Comparison of ENCODE assay signal across 9 mouse cellular contexts in genomic region chr11:32924932-32925331, GRCm38 (mm10).
DNase-seq lines count a peak whose midpoint lies in the region; ATAC-seq and TF ChIP-seq lines count a peak whose summit lies in the region.
"Had no signal": no experiment of that assay in that cellular context is flagged by ENCODE, and none has a peak within 500 bp of the region (broad histone marks: within the 10 kb centered on the region; RNA-seq: fewer than 3 reads in every experiment).

No protein-coding gene starts in this region.

- DNase-seq in forebrain, embryonic 11.5 days (ENCODE audit: low spot score): no peak
- peak; percentile 15 for DNase-seq in retina, postnatal 1 day
- DNase-seq in retina, embryonic 14.5 days (ENCODE audit: low spot score): no peak
- DNase-seq in thymus, adult 2 months: no peak
- DNase-seq in adrenal gland, adult (ENCODE audit: inconsistent age in 2 of 2, low spot score in 1 of 2): no peak

- no peak overlapping the region for H3K9ac ChIP-seq in forebrain, embryonic 11.5 days (ENCODE audit: low read length)
- no peak overlapping the region for H3K9ac ChIP-seq in forebrain, embryonic 13.5 days
- H3K9ac ChIP-seq in intestine, embryonic 15.5 days: no peak overlapping the region
- no peak overlapping the region for H3K9ac ChIP-seq in intestine, embryonic 16.5 days (ENCODE audit: low read depth, low read length)

- no peak for ATAC-seq in forebrain, embryonic 11.5 days (replicated peaks; ENCODE audit: low FRiP score)
- ATAC-seq in forebrain, embryonic 13.5 days: no peak
- peak; percentile 11; the same call in 1 of the 2 replicates for ATAC-seq in intestine, embryonic 15.5 days
- no peak for ATAC-seq in intestine, embryonic 16.5 days

- H3K27me3 ChIP-seq in forebrain, embryonic 11.5 days (ENCODE audit: control insufficient read depth, insufficient read depth, low read length): 0 out of 2 replicates have a peak, but pooled peaks cover 2% of the 10 kb centered on the region
- H3K27me3 ChIP-seq in forebrain, embryonic 13.5 days: peaks cover 14% of the 10 kb centered on the region; the same call in 1 of the 2 replicates
- no peaks in the 10 kb centered on the region; the same call in 1 of the 2 replicates for H3K27me3 ChIP-seq in intestine, embryonic 15.5 days (replicated peaks)
- no peaks in the 10 kb centered on the region for H3K27me3 ChIP-seq in intestine, embryonic 16.5 days (replicated peaks; ENCODE audit: control insufficient read depth, insufficient read depth, low read length)
- no peaks in the 10 kb centered on the region for H3K27me3 ChIP-seq in thymus, adult 2 months (ENCODE audit: control insufficient read depth, insufficient read depth, low read length)

- H3K4me2 ChIP-seq in forebrain, embryonic 11.5 days (ENCODE audit: low read depth, low read length, severe bottlenecking): peak overlapping the region; percentile 42; the same call in 1 of the 2 replicates
- H3K4me2 ChIP-seq in forebrain, embryonic 13.5 days: no peak overlapping the region
- H3K4me2 ChIP-seq in intestine, embryonic 15.5 days (replicated peaks): peak overlapping the region; percentile 65; the same call in 1 of the 2 replicates
- H3K4me2 ChIP-seq in intestine, embryonic 16.5 days (ENCODE audit: low read depth, low read length): no peak overlapping the region

- no peak overlapping the region for H3K4me3 ChIP-seq in forebrain, embryonic 11.5 days (ENCODE audit: low read depth, low read length)
- H3K4me3 ChIP-seq in forebrain, embryonic 13.5 days: no peak overlapping the region
- no peak overlapping the region for H3K4me3 ChIP-seq in intestine, embryonic 15.5 days (replicated peaks)
- H3K4me3 ChIP-seq in intestine, embryonic 16.5 days (ENCODE audit: low read length): no peak overlapping the region
- no peak overlapping the region for H3K4me3 ChIP-seq in thymus, adult 2 months (ENCODE audit: control insufficient read depth, insufficient read depth, low read length)
- H3K4me3 ChIP-seq: myocyte had no signal

- no peak overlapping the region for H3K27ac ChIP-seq in forebrain, embryonic 11.5 days (ENCODE audit: low read depth, low read length)
- H3K27ac ChIP-seq in forebrain, embryonic 13.5 days: no peak overlapping the region
- H3K27ac ChIP-seq in intestine, embryonic 15.5 days: peak overlapping the region; percentile 79
- H3K27ac ChIP-seq in intestine, embryonic 16.5 days (ENCODE audit: low read length): no peak overlapping the region
- no peak overlapping the region for H3K27ac ChIP-seq in thymus, adult 2 months (ENCODE audit: control insufficient read depth, insufficient read depth, low read length)

- TF ChIP-seq POLR2A in thymus, adult 2 months (IDR thresholded peaks at IDR 0.05; ENCODE audit: control insufficient read depth, extremely low read depth, insufficient read depth, low read length, poor library complexity): no peak

- no peak for TF ChIP-seq CTCF in thymus, adult 2 months (IDR thresholded peaks at IDR 0.05; ENCODE audit: borderline replicate concordance, control insufficient read depth, extremely low read depth, insufficient read depth, low read length, poor library complexity)

- no peaks in the 10 kb centered on the region for H3K9me3 ChIP-seq in forebrain, embryonic 11.5 days (ENCODE audit: control insufficient read depth, low read length)
- peaks cover 7% of the 10 kb centered on the region; the same call in 1 of the 2 replicates for H3K9me3 ChIP-seq in forebrain, embryonic 13.5 days (replicated peaks)
- no peaks in the 10 kb centered on the region; the same call in 1 of the 2 replicates for H3K9me3 ChIP-seq in intestine, embryonic 15.5 days
- H3K9me3 ChIP-seq in intestine, embryonic 16.5 days (ENCODE audit: control insufficient read depth, low read length): no peaks in the 10 kb centered on the region

- 0 out of 2 replicates have a peak, but pooled peaks cover 2% of the 10 kb centered on the region for H3K4me1 ChIP-seq in forebrain, embryonic 11.5 days (replicated peaks; ENCODE audit: control insufficient read depth, insufficient read depth, low read length)
- H3K4me1 ChIP-seq in forebrain, embryonic 13.5 days: peaks cover 10% of the 10 kb centered on the region
- peaks cover 10% of the 10 kb centered on the region for H3K4me1 ChIP-seq in intestine, embryonic 15.5 days (replicated peaks)
- peaks cover 5% of the 10 kb centered on the region; the same call in 1 of the 2 replicates for H3K4me1 ChIP-seq in intestine, embryonic 16.5 days (ENCODE audit: control insufficient read depth, insufficient read depth, low read length)
- no peaks in the 10 kb centered on the region for H3K4me1 ChIP-seq in thymus, adult 2 months (replicated peaks; ENCODE audit: control insufficient read depth, insufficient read depth, low read length)

- no peaks in the 10 kb centered on the region for H3K36me3 ChIP-seq in forebrain, embryonic 11.5 days (ENCODE audit: control insufficient read depth, insufficient read depth, low read length)
- no peaks in the 10 kb centered on the region for H3K36me3 ChIP-seq in forebrain, embryonic 13.5 days (ENCODE audit: poor library complexity, severe bottlenecking)
- no peaks in the 10 kb centered on the region for H3K36me3 ChIP-seq in intestine, embryonic 15.5 days
- H3K36me3 ChIP-seq in intestine, embryonic 16.5 days (ENCODE audit: control insufficient read depth, insufficient read depth, low read length): no peaks in the 10 kb centered on the region
- no peaks in the 10 kb centered on the region for H3K36me3 ChIP-seq in thymus, adult 2 months (ENCODE audit: control insufficient read depth, insufficient read depth, low read length)

- WGBS in forebrain, embryonic 11.5 days: 74% methylated on average over 7 of the region's 7 CpGs
- 71% methylated on average over 7 of the region's 7 CpGs for WGBS in forebrain, embryonic 13.5 days
- 72% methylated on average over 7 of the region's 7 CpGs for WGBS in intestine, embryonic 15.5 days
- WGBS in intestine, embryonic 16.5 days: 71% methylated on average over 7 of the region's 7 CpGs
- WGBS in thymus, adult 2 months: 85% methylated on average over 7 of the region's 7 CpGs

Comparison
In these comparisons a context has a peak if more than half of its experiments do, and no peak if none do; other contexts are left out.
1. H3K4me2 ChIP-seq: peak in forebrain, embryonic 11.5 days (single experiment) and intestine, embryonic 15.5 days (single experiment); none in forebrain, embryonic 13.5 days (single experiment) and intestine, embryonic 16.5 days (single experiment).